Mouse (Mus musculus) right cerebral cortex, postnatal 36 days (tissue): ENCODE data around the gene Cmtm4.

Experiments
- DNase-seq, 2 experiments: peaks; one replicate each; pipeline ENCODE4 v3.0.0; 2022; ENCODE audit warnings: low spot score in 2 of 2, mixed read lengths in 1 of 2

Cmtm4 gene

GRCm38 (mm10) chr8:104395703-104396357, at the start of gene Cmtm4:
Gene Cmtm4, minus strand, starts transcription at chr8:104395807.
- DNase-seq: no peak

- DNase-seq: no peak
Observed at GRCm38 (mm10) chr8:104445248-104445647, 49.6 kb upstream of the Cmtm4 start.

- DNase-seq: no peak
Observed at GRCm38 (mm10) chr8:104443125-104443679, 47.6 kb upstream of the Cmtm4 start.

GRCm38 (mm10) chr8:104442299-104443124, 46.9 kb upstream of the Cmtm4 start, which contains the start of gene Dync1li2:
Gene Dync1li2, minus strand, starts transcription at chr8:104443047.
- DNase-seq: peak; percentile 82 to 88

- DNase-seq: peak in 1 of 2 experiments; percentile 58
Observed at GRCm38 (mm10) chr8:104441613-104442012, 46.0 kb upstream of the Cmtm4 start.

GRCm38 (mm10) chr8:104439461-104439860, 43.9 kb upstream of the Cmtm4 start:
- DNase-seq: no peak

- DNase-seq: peak in 1 of 2 experiments; percentile 60
Observed at GRCm38 (mm10) chr8:104437494-104438135, 42.0 kb upstream of the Cmtm4 start.

- DNase-seq: no peak
Observed at GRCm38 (mm10) chr8:104436591-104436990, 41.0 kb upstream of the Cmtm4 start.

GRCm38 (mm10) chr8:104436038-104436437, 40.4 kb upstream of the Cmtm4 start:
- peak; percentile 93 to 95 for DNase-seq

- DNase-seq: no peak
Observed at GRCm38 (mm10) chr8:104434826-104435354, 39.3 kb upstream of the Cmtm4 start.

- DNase-seq: no peak
Observed at GRCm38 (mm10) chr8:104434275-104434674, 38.7 kb upstream of the Cmtm4 start.

- no peak for DNase-seq
Observed at GRCm38 (mm10) chr8:104433191-104433842, 37.7 kb upstream of the Cmtm4 start.

- DNase-seq: no peak
Observed at GRCm38 (mm10) chr8:104432656-104433055, 37.0 kb upstream of the Cmtm4 start.

- no peak for DNase-seq
Observed at GRCm38 (mm10) chr8:104430230-104430629, 34.6 kb upstream of the Cmtm4 start.

GRCm38 (mm10) chr8:104427703-104428102, 32.1 kb upstream of the Cmtm4 start:
- no peak for DNase-seq

GRCm38 (mm10) chr8:104422313-104422712, 26.7 kb upstream of the Cmtm4 start:
- DNase-seq: no peak

GRCm38 (mm10) chr8:104416022-104416421, 20.4 kb upstream of the Cmtm4 start:
- DNase-seq: no peak

GRCm38 (mm10) chr8:104414204-104414603, 18.6 kb upstream of the Cmtm4 start:
- no peak for DNase-seq

GRCm38 (mm10) chr8:104413770-104414169, 18.2 kb upstream of the Cmtm4 start:
- no peak for DNase-seq

GRCm38 (mm10) chr8:104412805-104413532, 17.4 kb upstream of the Cmtm4 start:
- no peak for DNase-seq

- no peak for DNase-seq
Observed at GRCm38 (mm10) chr8:104411972-104412371, 16.4 kb upstream of the Cmtm4 start.
